Mouse (Mus musculus): ENCODE measurements around the gene Grm8. TPM values are rescaled to one million over a fixed set of nuclear protein-coding genes. Genes with fewer than 3 reads are reported as not detected.

Grm8 gene
- polyA plus RNA-seq, 1 experiment from 2014 or later = 1.3 TPM

DNA sequence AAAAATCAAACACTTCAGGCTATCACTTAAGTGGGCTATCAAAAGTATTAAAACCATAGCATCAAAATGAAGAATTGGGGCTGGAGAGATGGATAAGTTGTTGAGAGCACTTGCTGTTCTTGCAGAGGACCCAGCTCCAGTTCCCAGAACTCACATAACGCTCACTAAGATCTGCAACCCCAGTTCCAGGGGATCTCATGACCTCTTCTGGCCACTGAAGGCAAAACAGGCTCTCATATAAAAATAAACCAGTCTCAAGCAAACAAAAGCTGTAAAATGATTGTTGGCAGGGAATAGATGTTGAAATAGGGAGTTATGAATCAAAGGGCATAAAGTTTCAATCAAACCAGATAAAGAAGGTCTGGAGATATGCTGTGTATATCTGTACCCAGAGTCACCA, 171.1 kb downstream of the Grm8 start:
- Histone ChIP-seq H3K27ac (no peak overlapping the region), H3K36me3 (no peaks in the 10 kb centered on the region), H3K27me3 (no peaks in the 10 kb centered on the region), H3K9me3 (no peaks in the 10 kb centered on the region), H3K4me2 (no peak overlapping the region), H3K4me1 (replicated peaks) (no peaks in the 10 kb centered on the region), H3K9ac (replicated peaks) (no peak overlapping the region), H3K4me3 (replicated peaks) (no peak overlapping the region)
- ATAC-seq (ENCODE audit: insufficient number of reproducible peaks, insufficient read depth, low FRiP score, low TSS enrichment, low read depth) = no peak
- 88% methylated on average over 1 of the region's 1 CpGs for WGBS

DNA sequence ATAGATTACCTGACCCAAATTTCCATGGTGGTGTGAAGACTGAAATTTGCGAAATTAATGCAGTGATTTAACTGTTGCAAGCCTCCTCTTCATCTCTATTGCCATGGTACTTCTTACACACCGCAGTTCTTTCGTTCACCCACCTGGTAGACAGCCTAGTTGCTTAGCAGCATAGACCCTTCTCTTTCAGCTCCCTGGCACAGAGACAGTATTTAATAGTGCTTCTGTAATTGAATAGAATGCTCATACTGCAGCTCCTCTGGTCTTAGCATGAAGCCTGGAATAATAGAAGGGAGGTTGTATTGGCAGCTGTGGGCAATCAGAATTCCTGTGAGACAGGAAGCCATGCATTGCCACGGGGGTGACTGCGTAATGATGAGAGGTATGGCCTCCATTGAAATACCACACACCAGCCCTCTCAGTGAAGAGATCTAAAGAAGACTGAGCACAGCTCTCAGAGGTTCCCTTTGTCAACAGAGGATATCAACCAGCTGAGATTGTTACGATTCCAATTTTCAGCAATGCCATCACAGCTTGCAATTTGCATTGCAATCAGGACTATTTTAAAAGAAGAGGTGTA, 178.6 kb downstream of the Grm8 start:
- H3K27me3 ChIP-seq = no peaks in the 10 kb centered on the region
- H3K36me3 ChIP-seq = no peaks in the 10 kb centered on the region
- no peak overlapping the region for H3K9ac ChIP-seq (replicated peaks)
- H3K4me3 ChIP-seq (replicated peaks) = no peak overlapping the region
- H3K9me3 ChIP-seq = no peaks in the 10 kb centered on the region
- no peaks in the 10 kb centered on the region for H3K4me1 ChIP-seq (replicated peaks)
- WGBS = 78% methylated on average over 6 of the region's 6 CpGs
- H3K27ac ChIP-seq = no peak overlapping the region
- H3K4me2 ChIP-seq = no peak overlapping the region
- ATAC-seq (ENCODE audit: insufficient number of reproducible peaks, insufficient read depth, low FRiP score, low TSS enrichment, low read depth) = no peak

DNA sequence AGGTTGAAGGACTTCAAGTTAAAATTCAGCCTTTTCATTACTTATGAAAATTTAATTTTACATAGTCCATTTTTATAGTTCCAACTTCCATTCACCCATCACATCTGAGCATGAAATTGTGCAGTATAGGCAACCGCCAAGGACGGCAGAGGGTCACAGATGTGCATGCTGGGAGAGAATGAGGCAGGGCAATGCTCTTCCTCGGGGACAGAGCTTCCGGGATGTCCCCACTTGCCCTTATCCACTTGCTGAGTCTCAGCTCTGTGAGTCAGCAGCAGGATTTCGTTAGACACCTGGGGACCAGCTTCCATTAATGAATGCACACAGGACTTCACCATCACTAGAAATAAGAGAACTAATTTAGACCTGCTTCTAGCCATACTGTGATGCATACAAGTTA, 183.5 kb downstream of the Grm8 start:
- H3K4me1 ChIP-seq (replicated peaks) = no peaks in the 10 kb centered on the region
- no peak overlapping the region for H3K4me2 ChIP-seq
- H3K9ac ChIP-seq (replicated peaks) = no peak overlapping the region
- no peak for ATAC-seq (ENCODE audit: insufficient number of reproducible peaks, insufficient read depth, low FRiP score, low TSS enrichment, low read depth)
- H3K27ac ChIP-seq = no peak overlapping the region
- H3K9me3 ChIP-seq = no peaks in the 10 kb centered on the region
- no peaks in the 10 kb centered on the region for H3K36me3 ChIP-seq
- H3K27me3 ChIP-seq = no peaks in the 10 kb centered on the region
- WGBS = 80% methylated on average over 5 of the region's 5 CpGs
- H3K4me3 ChIP-seq (replicated peaks) = no peak overlapping the region

DNA sequence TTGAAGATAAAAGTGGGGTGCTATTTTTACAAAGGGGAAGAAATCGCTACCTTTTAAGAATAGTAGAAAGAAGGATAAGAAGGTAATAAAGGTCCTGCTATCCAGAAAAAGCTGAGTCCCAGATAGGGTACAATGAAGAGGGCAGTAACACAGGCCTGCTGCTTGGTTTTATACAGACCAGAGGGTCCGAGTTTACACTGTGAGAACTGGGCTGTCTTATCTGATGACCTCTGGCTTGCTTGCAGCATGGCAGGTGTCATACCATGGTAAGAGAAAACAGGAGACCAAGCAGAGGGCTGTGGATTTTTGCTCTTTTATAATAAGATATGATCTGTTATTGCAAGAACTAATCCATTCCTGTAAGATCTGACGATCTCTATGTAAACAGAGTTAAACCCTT, 206.9 kb downstream of the Grm8 start:
- no peak overlapping the region for H3K4me2 ChIP-seq
- no peak for ATAC-seq (ENCODE audit: insufficient number of reproducible peaks, insufficient read depth, low FRiP score, low TSS enrichment, low read depth)
- no peaks in the 10 kb centered on the region for H3K9me3 ChIP-seq
- no peaks in the 10 kb centered on the region for H3K27me3 ChIP-seq
- H3K4me3 ChIP-seq (replicated peaks) = no peak overlapping the region
- no peaks in the 10 kb centered on the region for H3K4me1 ChIP-seq (replicated peaks)
- H3K27ac ChIP-seq = no peak overlapping the region
- WGBS = 50% methylated on average over 3 of the region's 3 CpGs
- no peak overlapping the region for H3K9ac ChIP-seq (replicated peaks)
- H3K36me3 ChIP-seq = no peaks in the 10 kb centered on the region

DNA sequence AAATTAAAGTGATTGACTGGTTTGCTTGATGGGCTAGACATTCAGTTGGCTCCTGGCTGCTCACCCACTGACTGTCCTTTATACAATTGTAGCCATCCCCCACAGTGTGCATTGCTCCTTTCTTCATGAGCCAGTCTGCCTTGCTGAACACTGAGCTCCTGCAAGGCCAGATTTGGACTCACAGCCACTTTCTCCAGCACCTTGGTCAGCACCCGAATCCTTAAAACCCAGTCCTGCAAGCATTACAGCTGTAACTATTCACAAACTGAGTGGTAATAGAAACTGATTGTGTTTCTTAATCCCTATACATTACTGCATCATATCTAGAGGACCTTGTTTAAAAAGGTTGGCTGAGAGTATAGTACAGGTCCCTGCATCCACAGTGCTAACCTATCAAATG, 221.7 kb downstream of the Grm8 start:
- Histone ChIP-seq H3K27ac (no peak overlapping the region), H3K36me3 (no peaks in the 10 kb centered on the region), H3K4me2 (no peak overlapping the region), H3K27me3 (no peaks in the 10 kb centered on the region), H3K9ac (replicated peaks) (no peak overlapping the region), H3K9me3 (no peaks in the 10 kb centered on the region), H3K4me1 (replicated peaks) (no peaks in the 10 kb centered on the region), H3K4me3 (replicated peaks) (no peak overlapping the region)
- WGBS = 65% methylated on average over 1 of the region's 1 CpGs
- ATAC-seq (ENCODE audit: insufficient number of reproducible peaks, insufficient read depth, low FRiP score, low TSS enrichment, low read depth) = no peak

DNA sequence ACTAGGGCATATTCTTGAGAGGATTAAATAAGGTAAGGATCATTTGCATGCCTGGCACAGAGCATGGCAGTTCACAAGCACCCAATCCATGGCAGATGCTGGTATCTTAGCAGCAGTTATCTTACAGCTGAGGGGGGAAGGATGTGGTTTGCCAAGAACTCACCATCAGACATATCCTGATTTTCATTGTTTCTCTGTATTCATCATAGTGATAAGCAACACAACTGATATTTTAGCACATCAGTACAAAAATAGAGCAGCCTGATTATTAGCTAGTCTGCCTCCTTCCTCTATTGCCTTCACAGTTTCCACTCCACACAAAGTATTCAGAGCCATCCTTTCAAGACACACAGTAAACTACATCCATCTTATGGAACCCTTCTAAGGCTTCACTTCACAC, 230.6 kb downstream of the Grm8 start:
- Histone ChIP-seq H3K4me2 (no peak overlapping the region), H3K9ac (replicated peaks) (no peak overlapping the region), H3K36me3 (no peaks in the 10 kb centered on the region), H3K4me1 (replicated peaks) (no peaks in the 10 kb centered on the region), H3K4me3 (replicated peaks) (no peak overlapping the region), H3K27ac (no peak overlapping the region), H3K9me3 (no peaks in the 10 kb centered on the region), H3K27me3 (no peaks in the 10 kb centered on the region)
- ATAC-seq (ENCODE audit: insufficient number of reproducible peaks, insufficient read depth, low FRiP score, low TSS enrichment, low read depth) = no peak

DNA sequence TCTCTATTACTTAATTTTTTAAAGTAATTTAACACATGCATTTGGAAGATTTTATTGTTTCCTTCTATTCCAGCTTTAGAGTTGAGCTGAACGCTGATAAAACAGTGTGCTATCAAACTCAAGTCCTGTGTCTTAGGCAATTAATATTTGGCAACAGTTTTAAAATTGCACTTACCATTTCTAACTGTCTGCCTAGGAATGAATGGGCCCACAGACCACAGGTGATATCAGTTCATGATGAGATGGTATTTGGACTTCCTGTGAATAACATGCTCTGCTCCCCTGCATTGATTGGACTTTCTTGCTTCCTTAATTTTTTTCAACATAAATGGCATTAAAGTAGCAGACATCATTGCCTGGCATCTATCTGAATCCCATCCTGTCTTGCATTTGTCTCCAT, 232.8 kb downstream of the Grm8 start:
- Histone ChIP-seq H3K9ac (replicated peaks) (no peak overlapping the region), H3K27ac (no peak overlapping the region), H3K4me2 (no peak overlapping the region), H3K36me3 (no peaks in the 10 kb centered on the region), H3K27me3 (no peaks in the 10 kb centered on the region), H3K9me3 (no peaks in the 10 kb centered on the region), H3K4me1 (replicated peaks) (no peaks in the 10 kb centered on the region), H3K4me3 (replicated peaks) (no peak overlapping the region)
- WGBS = 95% methylated on average over 1 of the region's 1 CpGs
- no peak for ATAC-seq (ENCODE audit: insufficient number of reproducible peaks, insufficient read depth, low FRiP score, low TSS enrichment, low read depth)

DNA sequence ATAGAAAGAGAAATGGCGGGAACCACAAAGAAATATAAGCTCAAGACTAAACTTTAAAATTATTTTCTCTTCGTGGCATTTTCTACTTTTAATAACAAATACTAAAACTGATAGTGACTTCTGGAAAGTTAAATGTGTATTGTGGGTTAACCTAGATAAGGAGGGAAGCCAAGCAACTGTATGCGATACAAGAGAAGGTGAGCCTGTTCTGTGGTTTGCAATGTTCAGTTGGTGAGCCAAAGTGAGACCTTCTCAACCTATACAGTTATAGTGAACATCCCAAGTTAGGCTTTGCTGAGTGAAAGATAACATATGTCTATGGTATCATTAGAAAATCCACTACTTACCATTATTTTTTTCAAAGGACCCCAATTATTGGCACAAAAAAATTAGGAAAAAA, 233.6 kb downstream of the Grm8 start:
- Histone ChIP-seq H3K9me3 (no peaks in the 10 kb centered on the region), H3K4me1 (replicated peaks) (no peaks in the 10 kb centered on the region), H3K36me3 (no peaks in the 10 kb centered on the region), H3K27ac (no peak overlapping the region), H3K27me3 (no peaks in the 10 kb centered on the region), H3K9ac (replicated peaks) (no peak overlapping the region), H3K4me3 (replicated peaks) (no peak overlapping the region), H3K4me2 (no peak overlapping the region)
- ATAC-seq (ENCODE audit: insufficient number of reproducible peaks, insufficient read depth, low FRiP score, low TSS enrichment, low read depth) = no peak
- 87% methylated on average over 3 of the region's 3 CpGs for WGBS

DNA sequence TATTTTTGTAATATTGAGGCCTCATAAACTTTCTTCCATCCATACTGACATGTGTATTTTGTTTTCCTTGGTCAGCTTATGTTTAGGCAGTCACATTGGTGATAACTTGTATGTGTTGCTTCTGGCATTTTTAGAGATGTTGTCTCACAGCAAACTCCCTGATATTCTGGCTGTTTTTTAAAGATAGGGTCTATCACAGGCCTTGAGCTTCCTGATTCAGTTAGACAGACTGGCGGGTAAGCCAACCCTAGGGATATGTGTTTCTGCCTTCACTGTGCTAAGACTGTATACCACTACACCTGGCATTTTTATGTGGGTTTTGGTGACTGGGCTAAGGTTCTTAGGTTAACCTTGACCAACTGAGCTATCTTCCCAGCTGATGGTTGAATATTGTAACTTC, 239.8 kb downstream of the Grm8 start:
- WGBS = 74% methylated on average over 1 of the region's 1 CpGs
- H3K4me3 ChIP-seq (replicated peaks) = no peak overlapping the region
- no peak overlapping the region for H3K9ac ChIP-seq (replicated peaks)
- no peaks in the 10 kb centered on the region for H3K27me3 ChIP-seq
- H3K4me1 ChIP-seq (replicated peaks) = no peaks in the 10 kb centered on the region
- no peaks in the 10 kb centered on the region for H3K9me3 ChIP-seq
- no peaks in the 10 kb centered on the region for H3K36me3 ChIP-seq
- H3K4me2 ChIP-seq = no peak overlapping the region
- ATAC-seq (ENCODE audit: insufficient number of reproducible peaks, insufficient read depth, low FRiP score, low TSS enrichment, low read depth) = no peak
- no peak overlapping the region for H3K27ac ChIP-seq

DNA sequence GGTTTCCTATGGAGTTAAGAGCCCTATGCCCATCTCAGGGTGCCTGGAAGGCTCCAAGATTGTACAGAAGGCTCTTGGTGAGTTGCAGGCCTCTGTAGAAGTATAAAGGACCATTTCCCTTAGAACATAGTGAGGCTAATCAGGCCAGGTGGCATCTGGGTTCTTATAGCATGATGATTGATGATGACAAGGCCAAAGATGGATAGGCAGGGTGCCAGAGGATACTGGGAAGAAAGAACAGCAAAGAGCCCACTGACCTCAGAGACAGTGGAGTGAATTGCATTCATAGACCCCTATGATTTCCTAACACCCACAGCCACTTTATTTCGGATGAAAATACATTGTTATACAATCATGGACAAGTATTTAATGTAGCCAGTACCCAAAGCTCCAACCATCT, 242.1 kb downstream of the Grm8 start:
- no peak for ATAC-seq (ENCODE audit: insufficient number of reproducible peaks, insufficient read depth, low FRiP score, low TSS enrichment, low read depth)
- 83% methylated on average over 1 of the region's 1 CpGs for WGBS
- no peak overlapping the region for H3K9ac ChIP-seq (replicated peaks)
- no peaks in the 10 kb centered on the region for H3K4me1 ChIP-seq (replicated peaks)
- no peak overlapping the region for H3K4me3 ChIP-seq (replicated peaks)
- no peaks in the 10 kb centered on the region for H3K9me3 ChIP-seq
- H3K27ac ChIP-seq = no peak overlapping the region
- H3K36me3 ChIP-seq = no peaks in the 10 kb centered on the region
- no peak overlapping the region for H3K4me2 ChIP-seq
- H3K27me3 ChIP-seq = no peaks in the 10 kb centered on the region

DNA sequence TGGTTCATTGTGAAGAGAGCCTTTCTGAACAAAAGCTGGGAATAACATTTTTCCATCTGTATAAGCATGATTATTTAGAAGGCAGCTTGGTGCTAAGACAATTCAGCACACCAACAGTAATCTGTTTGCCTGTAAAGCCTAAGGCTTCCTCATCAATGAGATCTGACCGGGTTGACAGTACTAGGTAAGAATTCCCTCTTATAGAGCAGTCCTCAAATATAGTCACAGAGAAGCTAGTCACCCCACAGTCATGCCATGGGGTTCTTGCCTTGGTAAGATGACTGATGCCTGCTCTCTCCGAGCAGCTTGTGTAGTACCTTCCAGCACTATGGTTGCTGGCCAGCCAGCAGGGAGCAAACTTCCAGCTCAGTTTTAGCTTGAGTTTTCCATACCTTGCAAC, 246.6 kb downstream of the Grm8 start:
- H3K4me2 ChIP-seq = no peak overlapping the region
- no peak overlapping the region for H3K27ac ChIP-seq
- no peaks in the 10 kb centered on the region for H3K36me3 ChIP-seq
- no peaks in the 10 kb centered on the region for H3K27me3 ChIP-seq
- no peaks in the 10 kb centered on the region for H3K4me1 ChIP-seq (replicated peaks)
- no peak overlapping the region for H3K4me3 ChIP-seq (replicated peaks)
- 85% methylated on average over 2 of the region's 2 CpGs for WGBS
- ATAC-seq (ENCODE audit: insufficient number of reproducible peaks, insufficient read depth, low FRiP score, low TSS enrichment, low read depth) = no peak
- no peaks in the 10 kb centered on the region for H3K9me3 ChIP-seq
- no peak overlapping the region for H3K9ac ChIP-seq (replicated peaks)

DNA sequence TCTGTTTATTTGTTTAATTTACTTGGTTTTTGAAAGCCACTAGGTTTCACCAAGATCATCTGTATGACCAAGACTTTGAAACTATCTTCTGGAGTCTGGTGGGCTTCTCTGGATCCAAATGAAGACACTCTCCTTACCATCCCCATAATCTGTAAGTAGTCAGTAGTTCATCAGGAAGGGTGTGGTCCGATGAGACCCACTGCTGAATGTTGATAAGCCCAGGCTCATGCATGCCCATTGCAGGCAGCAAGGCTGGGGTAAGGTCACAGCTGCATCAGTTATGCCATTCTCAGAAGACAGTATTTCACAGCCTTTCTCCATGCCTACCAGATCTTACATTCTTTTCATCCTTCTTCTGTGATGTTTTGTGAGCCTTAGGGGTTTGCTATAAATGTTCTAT, 247.1 kb downstream of the Grm8 start:
- no peaks in the 10 kb centered on the region for H3K36me3 ChIP-seq
- no peaks in the 10 kb centered on the region for H3K9me3 ChIP-seq
- H3K27me3 ChIP-seq = no peaks in the 10 kb centered on the region
- no peak overlapping the region for H3K4me3 ChIP-seq (replicated peaks)
- no peak overlapping the region for H3K4me2 ChIP-seq
- no peaks in the 10 kb centered on the region for H3K4me1 ChIP-seq (replicated peaks)
- WGBS = 90% methylated on average over 1 of the region's 1 CpGs
- ATAC-seq (ENCODE audit: insufficient number of reproducible peaks, insufficient read depth, low FRiP score, low TSS enrichment, low read depth) = no peak
- H3K27ac ChIP-seq = no peak overlapping the region
- H3K9ac ChIP-seq (replicated peaks) = no peak overlapping the region
